Mouse (Mus musculus): Measurements from ENCODE around the gene Gm37240.

DNA sequence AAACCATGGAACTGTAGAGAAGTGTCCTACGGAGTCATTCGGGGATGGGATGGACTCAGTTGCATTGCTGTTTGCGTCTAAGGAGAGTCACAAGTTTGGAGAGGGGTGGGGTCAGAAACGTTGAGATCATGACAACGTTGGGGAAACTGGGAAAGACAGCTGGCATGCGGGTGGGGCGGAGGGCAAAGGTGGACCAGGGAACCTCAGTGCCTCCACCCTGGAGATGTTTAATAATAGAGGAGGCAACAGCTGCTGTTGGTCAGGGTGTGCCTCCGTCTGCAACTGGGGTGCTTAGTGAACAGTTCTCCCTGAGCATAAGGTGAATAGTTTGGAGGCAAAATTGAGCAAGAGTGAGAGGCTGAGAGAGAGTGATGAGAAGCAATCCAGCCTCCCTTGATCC lies 758.8 kb downstream of the Gm37240 start:
- TF ChIP-seq CTCF (IDR thresholded peaks at IDR 0.05; ENCODE audit: low read depth, low read length), result no peak
- TF ChIP-seq GATA1 (IDR thresholded peaks at IDR 0.05; ENCODE audit: borderline replicate concordance, low read length), result no peak
- no peak for TF ChIP-seq TAL1 (conservative IDR thresholded peaks at IDR 0.05; ENCODE audit: low read depth, low read length)
